In genomic region chrX:159532427-159532810, GRCm38 (mm10) we compare ENCODE assay signal across 8 mouse cellular contexts. TPM values are rescaled to one million over a fixed set of nuclear protein-coding genes. Genes with fewer than 3 reads are reported as not detected.
DNase-seq lines count a peak whose midpoint lies in the region; ATAC-seq and TF ChIP-seq lines count a peak whose summit lies in the region.

No protein-coding gene starts in this region.

- ATAC-seq in cerebellum, adult (ENCODE audit: insufficient number of reproducible peaks, low FRiP score, low TSS enrichment) = peak; percentile 99
- peak; percentile 99 for ATAC-seq in forebrain, embryonic 13.5 days
- peak; percentile 99 for ATAC-seq in liver, postnatal 0 days
- ATAC-seq in neural tube, embryonic 14.5 days (ENCODE audit: low read depth) = peak; percentile 98

- peak overlapping the region; percentile 71; the same call in 1 of the 2 replicates for H3K27ac ChIP-seq in ES-Bruce4 (ENCODE audit: insufficient read depth, low read length)
- peak overlapping the region; percentile 81 for H3K27ac ChIP-seq in forebrain, embryonic 13.5 days
- peak overlapping the region; percentile 83 for H3K27ac ChIP-seq in liver, postnatal 0 days (ENCODE audit: low read depth)
- H3K27ac ChIP-seq in neural tube, embryonic 14.5 days (ENCODE audit: low read depth, low read length) = peak overlapping the region; percentile 72

- DNase-seq in heart, postnatal 10 days = peak; percentile 96
- peak; percentile 76 for DNase-seq in large intestine, adult 2 months (ENCODE audit: low read depth, low spot score)
- DNase-seq in liver, postnatal 0 days = peak; percentile 98
- peak; percentile 97 for DNase-seq in testis, postnatal 10 days (ENCODE audit: low spot score)

- no peaks in the 10 kb centered on the region for H3K27me3 ChIP-seq in ES-Bruce4 (ENCODE audit: control insufficient read depth, insufficient read depth, low read length, poor library complexity, severe bottlenecking)
- H3K27me3 ChIP-seq in forebrain, embryonic 13.5 days = no peaks in the 10 kb centered on the region
- no peaks in the 10 kb centered on the region for H3K27me3 ChIP-seq in liver, postnatal 0 days (ENCODE audit: insufficient read depth, low read length)
- H3K27me3 ChIP-seq in neural tube, embryonic 14.5 days (ENCODE audit: control insufficient read depth, insufficient read depth, low read length) = no peaks in the 10 kb centered on the region

- peak overlapping the region; percentile 90 for H3K9ac ChIP-seq in ES-Bruce4 (ENCODE audit: low read depth, poor library complexity, severe bottlenecking)
- peak overlapping the region; percentile 72 for H3K9ac ChIP-seq in forebrain, embryonic 13.5 days
- H3K9ac ChIP-seq in liver, postnatal 0 days (replicated peaks) = peak overlapping the region; percentile 74
- peak overlapping the region; percentile 64 for H3K9ac ChIP-seq in neural tube, embryonic 14.5 days (replicated peaks; ENCODE audit: low read depth, low read length)

- TF ChIP-seq CTCF in ES-Bruce4 (IDR thresholded peaks at IDR 0.05; ENCODE audit: low read depth, low read length) = peak; percentile 70
- TF ChIP-seq CTCF in liver, postnatal 0 days (IDR thresholded peaks at IDR 0.05; ENCODE audit: low read depth) = peak; percentile 98

- peak overlapping the region; percentile 56 for H3K4me2 ChIP-seq in forebrain, embryonic 13.5 days
- peak overlapping the region; percentile 86 for H3K4me2 ChIP-seq in liver, postnatal 0 days (ENCODE audit: low read depth, low read length)
- peak overlapping the region; percentile 41; the same call in 1 of the 2 replicates for H3K4me2 ChIP-seq in neural tube, embryonic 14.5 days (ENCODE audit: low read depth, low read length)

- no peak for TF ChIP-seq POLR2A in ES-Bruce4 (IDR thresholded peaks at IDR 0.05; ENCODE audit: insufficient read depth, low read length)

- no peak for TF ChIP-seq EP300 in ES-Bruce4 (IDR thresholded peaks at IDR 0.05; ENCODE audit: insufficient read depth, low read depth, low read length)
- peak; percentile 53 for TF ChIP-seq EP300 in liver, postnatal 0 days (IDR thresholded peaks at IDR 0.05; ENCODE audit: low read depth)

- H3K36me3 ChIP-seq in ES-Bruce4 (ENCODE audit: control insufficient read depth, insufficient read depth, low read length, poor library complexity, severe bottlenecking) = peaks cover 13% of the 10 kb centered on the region
- no peaks in the 10 kb centered on the region for H3K36me3 ChIP-seq in forebrain, embryonic 13.5 days (ENCODE audit: poor library complexity, severe bottlenecking)
- H3K36me3 ChIP-seq in liver, postnatal 0 days (replicated peaks; ENCODE audit: insufficient read depth, low read length) = no peaks in the 10 kb centered on the region
- no peaks in the 10 kb centered on the region for H3K36me3 ChIP-seq in neural tube, embryonic 14.5 days (ENCODE audit: control insufficient read depth, insufficient read depth, low read length)

- intact Hi-C loops in heart, postnatal 10 days (cut with DNase I) = loop anchor here (1.0 to 10.0 kb wide), 4 partner anchors 74 to 582 kb away; no protein-coding TSS in a partner anchor

- WGBS in forebrain, embryonic 13.5 days = 17% methylated on average over 24 of the region's 38 CpGs
- 29% methylated on average over 38 of the region's 38 CpGs for WGBS in large intestine, adult 2 months
- 15% methylated on average over 22 of the region's 38 CpGs for WGBS in liver, postnatal 0 days (ENCODE audit: insufficient replicate concordance)
- WGBS in neural tube, embryonic 14.5 days = 8% methylated on average over 25 of the region's 38 CpGs

- peaks cover 2% of the 10 kb centered on the region for H3K4me1 ChIP-seq in ES-Bruce4 (ENCODE audit: control insufficient read depth, insufficient read depth, low read length)
- peaks cover 5% of the 10 kb centered on the region for H3K4me1 ChIP-seq in forebrain, embryonic 13.5 days
- no peaks in the 10 kb centered on the region for H3K4me1 ChIP-seq in liver, postnatal 0 days (ENCODE audit: insufficient read depth)
- H3K4me1 ChIP-seq in neural tube, embryonic 14.5 days (ENCODE audit: control insufficient read depth, insufficient read depth, low read length) = no peaks in the 10 kb centered on the region

- peak overlapping the region; percentile 89 for H3K4me3 ChIP-seq in ES-Bruce4 (ENCODE audit: low read depth, low read length)
- H3K4me3 ChIP-seq in forebrain, embryonic 13.5 days = peak overlapping the region; percentile 58
- H3K4me3 ChIP-seq in liver, postnatal 0 days (ENCODE audit: low read depth, low read length) = peak overlapping the region; percentile 71
- H3K4me3 ChIP-seq in neural tube, embryonic 14.5 days (ENCODE audit: low read depth, low read length) = peak overlapping the region; percentile 53

- H3K9me3 ChIP-seq in ES-Bruce4 (replicated peaks; ENCODE audit: control insufficient read depth, insufficient read depth, low read length, poor library complexity, severe bottlenecking) = no peaks in the 10 kb centered on the region
- H3K9me3 ChIP-seq in forebrain, embryonic 13.5 days (replicated peaks) = no peaks in the 10 kb centered on the region
- H3K9me3 ChIP-seq in liver, postnatal 0 days (ENCODE audit: low read length) = no peaks in the 10 kb centered on the region
- H3K9me3 ChIP-seq in neural tube, embryonic 14.5 days (ENCODE audit: control insufficient read depth, low read length) = no peaks in the 10 kb centered on the region

RNA-seq across cellular contexts. Expression of gene Bclaf3, which starts 5.9 kb away (rescaled TPM):
- 118 and 124 TPM in 2 replicates for polyA plus RNA-seq in ES-Bruce4 (2011; ENCODE audit: insufficient read depth, insufficient read length, low read depth, missing spikeins)
- polyA plus RNA-seq in forebrain, embryonic 13.5 days (2015; fragmentation: Nextera tagmentation; extraction: Ambion mirVana) = 32.4 and 34.7 TPM in 2 replicates
- 1 to 10 TPM; 4.2 to 4.6 TPM for total RNA-seq in heart, postnatal 10 days (2021)
- 1.1 and 2.2 TPM in 2 replicates for polyA plus RNA-seq in large intestine, adult 2 months (2012; rRNA removed)
- polyA plus RNA-seq in liver, postnatal 0 days (2015; fragmentation: Nextera tagmentation; extraction: Ambion mirVana) = 4.1 and 4.6 TPM in 2 replicates
- polyA plus RNA-seq in neural tube, embryonic 14.5 days (2014; fragmentation: Nextera tagmentation; extraction: Ambion mirVana) = 30.5 and 31.1 TPM in 2 replicates

Comparison
In these comparisons a context has a peak if more than half of its experiments do, and no peak if none do; other contexts are left out.
1. Peak in every context shown above with its lines: DNase-seq, ATAC-seq, H3K4me3 ChIP-seq and H3K27ac ChIP-seq.